Mouse (Mus musculus): ENCODE measurements around the gene Cc2d2b. TPM values are rescaled to one million over a fixed set of nuclear protein-coding genes. Genes with fewer than 3 reads are reported as not detected.
A peak's percentile ranks its signal among the peaks of the same experiment; 100 is the strongest.

Cc2d2b gene
- 0.26 and 0.32 TPM in 2 replicates for polyA plus RNA-seq (2014; fragmentation: Nextera tagmentation; extraction: Ambion mirVana)

DNA sequence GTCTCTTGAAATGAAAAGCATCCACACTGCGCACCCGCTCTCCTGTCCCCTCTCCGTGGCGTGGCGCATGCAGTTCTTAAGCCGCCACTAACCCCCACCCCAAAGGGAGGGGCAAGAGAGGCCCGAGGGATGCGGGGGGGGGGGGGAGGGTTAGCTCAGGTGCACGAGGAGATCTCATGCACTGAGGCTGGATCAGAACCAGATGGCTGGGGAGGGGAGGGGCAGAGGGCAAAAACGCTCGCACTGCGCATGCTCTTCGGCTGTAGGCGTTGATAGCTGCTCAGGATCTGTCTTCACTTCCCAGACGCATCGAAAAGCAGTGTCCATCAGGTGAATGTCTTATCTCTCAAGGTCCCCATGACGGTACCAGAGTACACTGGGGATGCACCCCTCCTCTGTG, at the start of gene Cc2d2b:
Gene Cc2d2b, plus strand, starts transcription at position 195 of the 400 bp plus-strand sequence.
- ATAC-seq (ENCODE audit: low FRiP score, low TSS enrichment) (no peak), DNase-seq (no peak)
- no peaks in the 10 kb centered on the region for H3K9me3 ChIP-seq (ENCODE audit: control insufficient read depth, low read length)
- no peak within 1 kb of the TSS for H3K4me3 ChIP-seq (replicated peaks; ENCODE audit: low read depth, low read length)
- no peaks in the 10 kb centered on the region for H3K27me3 ChIP-seq (ENCODE audit: control insufficient read depth, insufficient read depth, low read length)
- 77% methylated on average over 17 of the region's 17 CpGs for WGBS
- no peaks in the 10 kb centered on the region for H3K4me1 ChIP-seq (ENCODE audit: control insufficient read depth, insufficient read depth, low read length)
- H3K27ac ChIP-seq (replicated peaks; ENCODE audit: low read depth, low read length), result no peak within 1 kb of the TSS
- no peak within 1 kb of the TSS for H3K4me2 ChIP-seq (ENCODE audit: low read length)
- H3K9ac ChIP-seq (replicated peaks; ENCODE audit: low read length), result no peak within 1 kb of the TSS
- H3K36me3 ChIP-seq (ENCODE audit: control insufficient read depth, insufficient read depth, low read length), result no peaks in the 10 kb centered on the region

DNA sequence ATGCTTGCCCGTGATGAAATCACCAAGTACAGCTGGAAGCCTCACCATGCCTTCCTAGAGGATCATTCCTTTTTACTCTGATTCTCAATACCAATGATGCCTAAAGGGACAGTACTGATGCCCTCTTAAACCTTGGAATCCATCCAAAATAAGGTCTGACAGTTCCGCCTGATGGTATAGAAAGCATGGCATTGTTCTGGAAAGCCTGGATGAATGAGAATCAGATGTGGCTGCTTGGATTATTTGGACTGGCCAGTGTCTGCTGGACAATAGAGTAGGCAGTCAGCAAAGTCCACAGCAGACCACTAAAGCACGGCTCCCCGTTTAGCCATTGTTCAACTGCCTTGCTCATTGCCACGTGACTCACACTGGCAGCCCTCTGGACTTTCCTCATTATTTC, 48.7 kb upstream of the Cc2d2b start:
- Histone ChIP-seq H3K4me3 (replicated peaks; ENCODE audit: low read depth, low read length) (no peak overlapping the region), H3K4me2 (ENCODE audit: low read length) (no peak overlapping the region), H3K27ac (replicated peaks; ENCODE audit: low read depth, low read length) (no peak overlapping the region), H3K9me3 (ENCODE audit: control insufficient read depth, low read length) (no peaks in the 10 kb centered on the region), H3K9ac (replicated peaks; ENCODE audit: low read length) (no peak overlapping the region), H3K36me3 (ENCODE audit: control insufficient read depth, insufficient read depth, low read length) (no peaks in the 10 kb centered on the region), H3K27me3 (ENCODE audit: control insufficient read depth, insufficient read depth, low read length) (no peaks in the 10 kb centered on the region), H3K4me1 (ENCODE audit: control insufficient read depth, insufficient read depth, low read length) (no peaks in the 10 kb centered on the region; the same call in 1 of the 2 replicates)
- ATAC-seq (ENCODE audit: low FRiP score, low TSS enrichment) (no peak), DNase-seq (no peak)
- 16% methylated on average over 5 of the region's 5 CpGs for WGBS

DNA sequence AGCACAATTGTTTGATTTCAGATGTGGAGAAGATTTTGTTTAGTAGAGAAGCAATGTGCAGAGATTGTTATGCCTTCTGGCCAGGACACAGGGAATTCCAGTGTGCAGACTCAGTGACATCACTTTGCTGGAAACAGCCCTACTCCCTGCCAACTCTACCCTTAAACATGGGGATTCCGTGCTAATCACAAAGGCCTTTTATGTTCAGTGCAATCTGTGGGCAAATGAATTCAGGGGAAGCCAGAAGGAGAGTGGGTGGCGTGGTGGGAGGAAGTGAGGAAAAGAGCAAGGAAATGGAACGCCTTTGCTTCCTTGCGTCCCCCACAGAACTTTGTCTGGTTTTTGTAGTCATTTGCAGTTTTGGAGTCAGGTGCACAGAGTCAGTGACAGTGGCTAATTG, 46.1 kb upstream of the Cc2d2b start:
- WGBS, result 49% methylated on average over 4 of the region's 4 CpGs
- Histone ChIP-seq H3K36me3 (ENCODE audit: control insufficient read depth, insufficient read depth, low read length) (no peaks in the 10 kb centered on the region), H3K4me2 (ENCODE audit: low read length) (no peak overlapping the region), H3K9me3 (ENCODE audit: control insufficient read depth, low read length) (no peaks in the 10 kb centered on the region), H3K4me3 (replicated peaks; ENCODE audit: low read depth, low read length) (no peak overlapping the region), H3K4me1 (ENCODE audit: control insufficient read depth, insufficient read depth, low read length) (no peaks in the 10 kb centered on the region; the same call in 1 of the 2 replicates), H3K9ac (replicated peaks; ENCODE audit: low read length) (no peak overlapping the region), H3K27me3 (ENCODE audit: control insufficient read depth, insufficient read depth, low read length) (no peaks in the 10 kb centered on the region), H3K27ac (replicated peaks; ENCODE audit: low read depth, low read length) (no peak overlapping the region)
- ATAC-seq (ENCODE audit: low FRiP score, low TSS enrichment) (no peak), DNase-seq (peak; percentile 40)

DNA sequence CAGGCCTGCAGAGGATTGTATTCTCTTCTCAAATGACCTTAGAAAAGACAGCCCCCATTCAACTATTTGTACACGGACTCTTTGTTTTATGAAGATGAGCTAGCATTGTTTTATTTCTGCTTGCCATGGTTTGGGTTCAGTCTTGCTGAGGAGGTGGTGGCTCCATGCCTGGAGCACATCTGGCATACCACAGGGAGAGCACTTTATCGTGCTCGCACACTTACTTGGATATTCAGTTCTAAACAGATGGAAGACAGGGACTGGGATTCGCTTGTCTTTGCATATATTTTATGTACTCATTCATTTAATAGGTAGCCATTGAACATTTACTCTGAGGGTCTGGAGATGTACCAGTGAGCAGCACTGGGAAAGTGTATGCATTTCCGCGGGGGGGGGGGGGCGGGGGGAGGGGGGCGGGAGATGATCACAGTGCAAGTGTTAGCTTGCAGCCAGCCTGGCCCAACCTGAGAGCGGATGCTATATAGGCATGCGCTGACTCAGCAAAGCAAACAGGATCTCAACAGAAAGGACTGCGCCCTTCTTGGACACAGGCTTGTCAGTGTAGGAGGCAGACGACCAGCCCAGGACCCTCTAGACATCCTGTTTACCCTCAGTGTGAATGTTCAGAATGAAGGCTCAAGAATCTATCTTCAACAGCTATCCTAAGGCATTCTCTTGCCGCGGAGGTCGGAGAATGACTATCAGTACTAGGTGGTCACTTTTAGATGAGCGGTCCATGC, 35.5 kb upstream of the Cc2d2b start:
- H3K27me3 ChIP-seq (ENCODE audit: control insufficient read depth, insufficient read depth, low read length), result no peaks in the 10 kb centered on the region
- no peaks in the 10 kb centered on the region for H3K36me3 ChIP-seq (ENCODE audit: control insufficient read depth, insufficient read depth, low read length)
- no peak overlapping the region for H3K9ac ChIP-seq (replicated peaks; ENCODE audit: low read length)
- no peaks in the 10 kb centered on the region for H3K4me1 ChIP-seq (ENCODE audit: control insufficient read depth, insufficient read depth, low read length)
- H3K4me2 ChIP-seq (ENCODE audit: low read length), result no peak overlapping the region
- no peak overlapping the region for H3K27ac ChIP-seq (replicated peaks; ENCODE audit: low read depth, low read length)
- DNase-seq (no peak), ATAC-seq (ENCODE audit: low FRiP score, low TSS enrichment) (no peak)
- no peak overlapping the region for H3K4me3 ChIP-seq (replicated peaks; ENCODE audit: low read depth, low read length)
- 82% methylated on average over 16 of the region's 16 CpGs for WGBS
- no peaks in the 10 kb centered on the region for H3K9me3 ChIP-seq (ENCODE audit: control insufficient read depth, low read length)

DNA sequence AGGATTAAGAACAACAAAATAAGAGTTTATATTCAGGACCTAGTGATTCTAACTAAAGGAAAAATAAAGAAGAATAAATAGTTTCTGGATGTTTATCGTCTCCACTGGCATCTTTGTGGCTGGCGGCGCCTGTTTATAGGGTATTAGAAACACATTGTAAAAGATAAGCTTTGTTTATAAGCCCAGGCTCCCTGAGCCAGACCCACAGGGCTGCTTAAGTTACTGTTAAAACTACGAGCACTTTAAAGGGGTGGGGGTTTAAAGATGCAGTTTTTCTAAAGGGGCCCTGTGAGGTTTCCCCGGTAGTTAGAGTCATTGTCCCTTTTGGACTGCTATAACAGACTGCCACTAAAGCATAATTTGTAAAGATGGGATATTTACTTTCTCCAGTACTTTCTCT, 33.9 kb upstream of the Cc2d2b start:
- no peaks in the 10 kb centered on the region for H3K9me3 ChIP-seq (ENCODE audit: control insufficient read depth, low read length)
- 87% methylated on average over 5 of the region's 5 CpGs for WGBS
- no peak overlapping the region for H3K4me2 ChIP-seq (ENCODE audit: low read length)
- no peak for DNase-seq
- H3K9ac ChIP-seq (replicated peaks; ENCODE audit: low read length), result no peak overlapping the region
- no peaks in the 10 kb centered on the region for H3K27me3 ChIP-seq (ENCODE audit: control insufficient read depth, insufficient read depth, low read length)
- H3K4me3 ChIP-seq (replicated peaks; ENCODE audit: low read depth, low read length), result no peak overlapping the region
- H3K36me3 ChIP-seq (ENCODE audit: control insufficient read depth, insufficient read depth, low read length), result no peaks in the 10 kb centered on the region
- no peak overlapping the region for H3K27ac ChIP-seq (replicated peaks; ENCODE audit: low read depth, low read length)
- ATAC-seq (ENCODE audit: low FRiP score, low TSS enrichment), result no peak
- no peaks in the 10 kb centered on the region for H3K4me1 ChIP-seq (ENCODE audit: control insufficient read depth, insufficient read depth, low read length)

DNA sequence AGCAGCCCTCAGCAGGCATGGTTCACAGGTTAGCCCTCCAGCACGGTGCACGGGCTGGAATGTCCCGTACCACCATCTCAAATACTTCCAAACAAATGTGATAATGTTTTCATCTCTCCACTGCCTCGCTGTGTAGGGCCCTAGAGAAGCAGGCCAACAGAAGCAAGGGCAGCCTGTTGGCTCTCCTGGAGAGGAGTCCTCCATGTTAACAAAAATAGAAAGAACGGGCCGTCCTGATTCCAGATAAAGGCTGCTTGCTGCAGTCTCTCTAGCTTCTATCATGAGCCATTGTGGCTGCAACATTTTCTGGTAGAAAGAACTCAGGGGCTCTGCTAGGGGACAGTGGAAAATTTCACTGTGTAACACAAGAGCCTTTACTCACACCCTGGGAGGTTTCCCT, 31.6 kb upstream of the Cc2d2b start:
- Histone ChIP-seq H3K4me1 (ENCODE audit: control insufficient read depth, insufficient read depth, low read length) (no peaks in the 10 kb centered on the region), H3K27ac (replicated peaks; ENCODE audit: low read depth, low read length) (no peak overlapping the region), H3K9ac (replicated peaks; ENCODE audit: low read length) (no peak overlapping the region), H3K36me3 (ENCODE audit: control insufficient read depth, insufficient read depth, low read length) (no peaks in the 10 kb centered on the region), H3K4me2 (ENCODE audit: low read length) (no peak overlapping the region), H3K9me3 (ENCODE audit: control insufficient read depth, low read length) (no peaks in the 10 kb centered on the region), H3K27me3 (ENCODE audit: control insufficient read depth, insufficient read depth, low read length) (no peaks in the 10 kb centered on the region), H3K4me3 (replicated peaks; ENCODE audit: low read depth, low read length) (no peak overlapping the region)
- no peak for ATAC-seq (ENCODE audit: low FRiP score, low TSS enrichment)
- DNase-seq, result no peak
- 83% methylated on average over 6 of the region's 6 CpGs for WGBS

DNA sequence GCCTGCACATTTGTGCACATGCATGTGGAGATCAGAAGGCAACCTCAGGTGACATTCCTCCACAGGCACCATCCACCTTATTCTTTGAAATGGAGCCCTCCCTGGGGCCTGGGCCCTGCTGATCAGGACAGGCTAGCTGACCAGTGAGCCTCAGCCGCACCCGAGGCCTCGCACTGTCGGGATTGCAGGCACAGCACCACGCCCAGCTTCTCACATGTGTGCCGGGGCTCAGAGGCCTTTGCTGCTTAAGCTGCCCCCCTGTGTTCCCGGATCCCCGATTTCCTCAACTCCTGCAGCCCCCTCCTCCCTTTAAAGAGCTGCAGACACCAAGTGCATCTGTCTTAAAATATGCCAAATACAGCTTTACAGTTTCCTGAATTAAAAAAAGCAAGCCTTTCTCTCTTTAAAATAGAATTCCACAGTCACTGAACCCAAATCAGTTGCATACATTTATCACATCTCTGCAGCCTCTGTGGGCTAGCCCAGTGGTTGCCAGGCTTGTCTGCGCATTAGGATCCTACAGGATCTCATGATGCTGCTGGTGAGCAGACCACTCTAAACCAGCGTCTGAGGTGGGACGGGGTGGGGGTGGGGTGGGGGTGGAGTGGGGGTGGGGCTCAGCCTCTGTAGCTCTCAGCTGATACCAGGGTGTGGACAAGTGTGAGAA, 29.0 kb upstream of the Cc2d2b start:
- DNase-seq (no peak), ATAC-seq (ENCODE audit: low FRiP score, low TSS enrichment) (no peak)
- no peak overlapping the region for H3K4me3 ChIP-seq (replicated peaks; ENCODE audit: low read depth, low read length)
- H3K4me1 ChIP-seq (ENCODE audit: control insufficient read depth, insufficient read depth, low read length), result no peaks in the 10 kb centered on the region
- WGBS, result 57% methylated on average over 11 of the region's 11 CpGs
- no peak overlapping the region for H3K4me2 ChIP-seq (ENCODE audit: low read length)
- no peaks in the 10 kb centered on the region for H3K9me3 ChIP-seq (ENCODE audit: control insufficient read depth, low read length)
- H3K36me3 ChIP-seq (ENCODE audit: control insufficient read depth, insufficient read depth, low read length), result no peaks in the 10 kb centered on the region
- H3K27me3 ChIP-seq (ENCODE audit: control insufficient read depth, insufficient read depth, low read length), result no peaks in the 10 kb centered on the region
- no peak overlapping the region for H3K9ac ChIP-seq (replicated peaks; ENCODE audit: low read length)
- no peak overlapping the region for H3K27ac ChIP-seq (replicated peaks; ENCODE audit: low read depth, low read length)

DNA sequence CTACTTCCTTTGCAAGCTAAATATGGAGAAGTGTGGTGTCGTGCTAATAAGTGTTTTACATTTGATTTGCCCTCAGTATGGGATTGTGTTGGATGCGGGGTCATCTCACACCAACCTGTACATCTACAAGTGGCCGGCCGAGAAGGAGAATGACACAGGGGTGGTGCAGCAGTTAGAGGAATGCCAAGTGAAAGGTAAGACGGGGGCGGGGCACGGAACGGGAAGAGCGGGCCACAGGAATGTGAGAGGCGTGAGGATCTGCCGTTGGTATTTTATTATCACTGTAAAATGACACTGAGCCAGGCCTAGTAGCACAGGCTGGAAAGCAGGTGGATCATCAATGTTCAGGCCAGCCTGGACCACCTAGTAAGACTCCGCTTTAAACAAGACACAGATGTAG, 28.2 kb upstream of the Cc2d2b start:
- WGBS, result 92% methylated on average over 12 of the region's 12 CpGs
- Histone ChIP-seq H3K4me1 (ENCODE audit: control insufficient read depth, insufficient read depth, low read length) (no peaks in the 10 kb centered on the region), H3K27me3 (ENCODE audit: control insufficient read depth, insufficient read depth, low read length) (no peaks in the 10 kb centered on the region), H3K4me2 (ENCODE audit: low read length) (no peak overlapping the region), H3K9ac (replicated peaks; ENCODE audit: low read length) (no peak overlapping the region), H3K9me3 (ENCODE audit: control insufficient read depth, low read length) (no peaks in the 10 kb centered on the region), H3K4me3 (replicated peaks; ENCODE audit: low read depth, low read length) (no peak overlapping the region), H3K27ac (replicated peaks; ENCODE audit: low read depth, low read length) (no peak overlapping the region), H3K36me3 (ENCODE audit: control insufficient read depth, insufficient read depth, low read length) (no peaks in the 10 kb centered on the region)
- ATAC-seq (ENCODE audit: low FRiP score, low TSS enrichment) (no peak), DNase-seq (no peak)

Data from midbrain, embryonic 14.5 days (tissue).